9 mouse cellular contexts compared by ENCODE assay signal in the genomic region with DNA sequence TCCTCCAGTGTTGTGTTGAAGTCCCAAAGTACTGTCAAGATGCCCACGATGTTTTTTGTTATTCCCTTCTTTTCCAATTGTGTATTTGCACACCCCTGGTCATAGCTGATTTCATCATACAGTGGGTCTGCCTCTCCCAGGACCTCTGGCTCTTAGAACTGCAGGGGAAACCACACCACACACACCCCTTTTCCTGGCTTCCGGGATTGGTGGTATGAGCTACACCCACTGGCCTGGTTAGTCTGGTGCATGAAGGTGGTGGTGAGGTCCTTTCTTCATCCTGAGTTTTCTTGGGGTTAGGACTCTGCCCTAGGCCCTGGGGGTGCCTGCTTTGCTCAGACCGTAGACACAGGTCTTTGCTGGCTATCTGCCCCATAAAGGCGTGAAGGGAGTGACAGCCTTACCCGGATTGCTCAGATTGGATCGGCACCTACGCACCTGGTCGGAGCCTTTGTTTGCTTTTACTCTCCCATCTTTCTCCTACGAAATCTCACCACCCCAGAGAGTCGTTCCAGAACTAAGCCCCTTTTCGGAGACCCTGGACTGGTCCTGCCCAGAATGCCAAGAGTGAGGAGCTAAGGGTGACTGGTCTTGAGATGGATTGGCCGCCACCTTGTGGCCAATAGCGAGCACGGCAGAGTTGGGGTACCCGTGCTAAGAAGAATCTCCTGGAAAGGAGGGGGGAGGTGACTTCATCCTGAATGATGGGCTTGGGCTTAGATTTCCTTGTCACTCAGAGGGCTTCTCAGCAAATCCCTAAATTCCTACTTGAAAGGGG. TPM values are rescaled to one million over a fixed set of nuclear protein-coding genes. Genes with fewer than 3 reads are reported as not detected.
DNase-seq lines count a peak whose midpoint lies in the region; ATAC-seq and TF ChIP-seq lines count a peak whose summit lies in the region.
"Had no signal": no experiment of that assay in that cellular context is flagged by ENCODE, and none has a peak within 500 bp of the region (broad histone marks: within the 10 kb centered on the region; RNA-seq: fewer than 3 reads in every experiment).

No protein-coding gene starts in this region.

- no peak for TF ChIP-seq POLR2A in CH12.LX (IDR thresholded peaks at IDR 0.05; ENCODE audit: low read depth, low read length)

- peak; percentile 44 to 73 for DNase-seq in heart, adult 18-20 months
- DNase-seq in heart, embryonic 10.5 days (ENCODE audit: low spot score): no peak
- DNase-seq in CH12.LX (ENCODE audit: extremely low read depth): peak; percentile 52
- DNase-seq in c-Kit-positive CD71-positive TER-119-negative erythroid progenitor cells, embryonic 14.5 days (ENCODE audit: low read depth): peak; percentile 24
- DNase-seq in forebrain, postnatal 0 days: peak; percentile 87
- DNase-seq in kidney, postnatal 0 days (ENCODE audit: low spot score): peak; percentile 87
- peak; percentile 19 to 54 for DNase-seq in spleen, postnatal 10 days (ENCODE audit: low spot score in 2 of 2)

- in situ Hi-C loops in CH12.LX (cut with MboI; ENCODE audit: low pct_ligation_motif_present, low pct_unique_long_range_greater_than_20kb, low sequenced_read_pairs): loop anchor here (5.0 to 25.0 kb wide), 2 partner anchors 37 to 423 kb away; a partner anchor contains a TSS

- H3K4me2 ChIP-seq in CH12.LX (ENCODE audit: insufficient read depth, low read depth, poor library complexity, severe bottlenecking): no peak overlapping the region
- no peak overlapping the region for H3K4me2 ChIP-seq in forebrain, postnatal 0 days (ENCODE audit: low read depth)
- peak overlapping the region; percentile 19; the same call in 1 of the 2 replicates for H3K4me2 ChIP-seq in kidney, postnatal 0 days (ENCODE audit: low read length)
- peak overlapping the region; percentile 17; the same call in 1 of the 2 replicates for H3K4me2 ChIP-seq in lung, embryonic 16.5 days (ENCODE audit: low read depth, low read length)
- H3K4me2 ChIP-seq: lung, embryonic 15.5 days had no signal

- TF ChIP-seq RAD21 in CH12.LX (IDR thresholded peaks at IDR 0.05; ENCODE audit: low read depth, low read length): peak; percentile 68

- dilution Hi-C loops in CH12.LX (cut with MboI; ENCODE audit: extremely low pct_ligation_motif_present, extremely low pct_unique_long_range_greater_than_20kb, low sequenced_read_pairs): no loop called here

- H3K36me3 ChIP-seq in heart, embryonic 10.5 days: no peaks in the 10 kb centered on the region
- no peaks in the 10 kb centered on the region for H3K36me3 ChIP-seq in CH12.LX (replicated peaks in 1 of 2; ENCODE audit: control insufficient read depth in 1 of 2, insufficient read depth in 1 of 2, low read length in 1 of 2)
- no peaks in the 10 kb centered on the region for H3K36me3 ChIP-seq in forebrain, postnatal 0 days (ENCODE audit: insufficient read depth)
- no peaks in the 10 kb centered on the region for H3K36me3 ChIP-seq in kidney, postnatal 0 days (ENCODE audit: insufficient read depth, low read length)
- H3K36me3 ChIP-seq in lung, embryonic 16.5 days (ENCODE audit: control insufficient read depth, insufficient read depth, low read length): no peaks in the 10 kb centered on the region
- H3K36me3 ChIP-seq: lung, embryonic 15.5 days had no signal

- peaks cover 19% of the 10 kb centered on the region for H3K4me1 ChIP-seq in heart, embryonic 10.5 days
- H3K4me1 ChIP-seq in CH12.LX (ENCODE audit: control insufficient read depth in 1 of 2, insufficient read depth in 2 of 2): peaks cover 6 to 28% of the 10 kb centered on the region in 2 experiments; a peak in 3 of 4 replicates
- H3K4me1 ChIP-seq in forebrain, postnatal 0 days (ENCODE audit: insufficient read depth): peaks cover 41% of the 10 kb centered on the region
- H3K4me1 ChIP-seq in kidney, postnatal 0 days (replicated peaks; ENCODE audit: insufficient read depth, low read length): peaks cover 6% of the 10 kb centered on the region; the same call in 1 of the 2 replicates
- H3K4me1 ChIP-seq in lung, embryonic 16.5 days (replicated peaks; ENCODE audit: control insufficient read depth, insufficient read depth, low read length): no peaks in the 10 kb centered on the region; the same call in 1 of the 2 replicates

- no peaks in the 10 kb centered on the region for H3K79me2 ChIP-seq in CH12.LX (replicated peaks; ENCODE audit: control insufficient read depth, extremely low read depth, insufficient read depth, poor library complexity, severe bottlenecking)

- H3K9me3 ChIP-seq in heart, embryonic 10.5 days: no peaks in the 10 kb centered on the region
- H3K9me3 ChIP-seq in CH12.LX (replicated peaks; ENCODE audit: low read length): no peaks in the 10 kb centered on the region
- H3K9me3 ChIP-seq in forebrain, postnatal 0 days (ENCODE audit: low read length): no peaks in the 10 kb centered on the region
- no peaks in the 10 kb centered on the region for H3K9me3 ChIP-seq in kidney, postnatal 0 days (replicated peaks; ENCODE audit: low read length)
- no peaks in the 10 kb centered on the region for H3K9me3 ChIP-seq in lung, embryonic 16.5 days (ENCODE audit: control insufficient read depth, low read length)
- H3K9me3 ChIP-seq: lung, embryonic 15.5 days had no signal

- peak; percentile 44 for ATAC-seq in forebrain, postnatal 0 days
- ATAC-seq in kidney, postnatal 0 days (replicated peaks; ENCODE audit: low FRiP score, low read depth): peak; percentile 41; the same call in 1 of the 2 replicates
- peak; percentile 65 for ATAC-seq in lung, embryonic 16.5 days (ENCODE audit: low read depth)

- TF ChIP-seq EP300 in CH12.LX (IDR thresholded peaks at IDR 0.05; ENCODE audit: low read length): no peak

- WGBS in heart, embryonic 10.5 days: 25% methylated on average over 15 of the region's 15 CpGs
- 28% methylated on average over 15 of the region's 15 CpGs for WGBS in forebrain, postnatal 0 days
- WGBS in kidney, postnatal 0 days: 24% methylated on average over 15 of the region's 15 CpGs
- WGBS in lung, embryonic 16.5 days: 26% methylated on average over 15 of the region's 15 CpGs

- H3K27me3 ChIP-seq in heart, embryonic 10.5 days (ENCODE audit: insufficient read depth, poor library complexity, severe bottlenecking): peaks cover 95% of the 10 kb centered on the region
- peaks cover 48% of the 10 kb centered on the region for H3K27me3 ChIP-seq in CH12.LX (replicated peaks)
- no peaks in the 10 kb centered on the region for H3K27me3 ChIP-seq in forebrain, postnatal 0 days (ENCODE audit: insufficient read depth, low read length)
- H3K27me3 ChIP-seq in kidney, postnatal 0 days (ENCODE audit: insufficient read depth, low read length): peaks cover 31% of the 10 kb centered on the region
- H3K27me3 ChIP-seq in lung, embryonic 16.5 days (ENCODE audit: control insufficient read depth, insufficient read depth, low read depth, low read length): peaks cover 47% of the 10 kb centered on the region

- H3K4me3 ChIP-seq in heart, embryonic 10.5 days: no peak overlapping the region; the same call in 1 of the 2 replicates
- no peak overlapping the region for H3K4me3 ChIP-seq in CH12.LX (replicated peaks in 1 of 3; ENCODE audit: low read depth in 2 of 3, low read length in 2 of 3, poor library complexity in 1 of 3)
- H3K4me3 ChIP-seq in forebrain, postnatal 0 days (ENCODE audit: low read depth, low read length): no peak overlapping the region
- H3K4me3 ChIP-seq in kidney, postnatal 0 days (replicated peaks; ENCODE audit: low read depth, low read length): no peak overlapping the region
- H3K4me3 ChIP-seq in lung, embryonic 16.5 days (ENCODE audit: low read length): no peak overlapping the region
- H3K4me3 ChIP-seq: lung, embryonic 15.5 days had no signal

- no peak overlapping the region for H3K27ac ChIP-seq in heart, embryonic 10.5 days
- H3K27ac ChIP-seq in CH12.LX (ENCODE audit: insufficient read depth, low read depth): no peak overlapping the region
- H3K27ac ChIP-seq in forebrain, postnatal 0 days (ENCODE audit: low read depth, low read length): no peak overlapping the region
- no peak overlapping the region for H3K27ac ChIP-seq in kidney, postnatal 0 days
- no peak overlapping the region for H3K27ac ChIP-seq in lung, embryonic 16.5 days (ENCODE audit: low read length)
- H3K27ac ChIP-seq: lung, embryonic 15.5 days had no signal

- TF ChIP-seq CTCF in CH12.LX (conservative IDR thresholded peaks at IDR 0.05 in 1 of 2, IDR thresholded peaks at IDR 0.05 in 1 of 2; ENCODE audit: low read depth in 2 of 2, low read length in 2 of 2): peak; percentile 79 to 92
- TF ChIP-seq CTCF in forebrain, postnatal 0 days (IDR thresholded peaks at IDR 0.05; ENCODE audit: low read depth): peak; percentile 89
- peak; percentile 81 for TF ChIP-seq CTCF in kidney, postnatal 0 days (IDR thresholded peaks at IDR 0.05; ENCODE audit: low read depth)

- H3K9ac ChIP-seq in CH12.LX (ENCODE audit: insufficient read depth, low read depth): no peak overlapping the region
- H3K9ac ChIP-seq in forebrain, postnatal 0 days: no peak overlapping the region
- no peak overlapping the region for H3K9ac ChIP-seq in kidney, postnatal 0 days (ENCODE audit: low read depth, low read length)
- H3K9ac ChIP-seq in lung, embryonic 16.5 days (ENCODE audit: low read length): no peak overlapping the region
- H3K9ac ChIP-seq: lung, embryonic 15.5 days had no signal

TF ChIP-seq in CH12.LX, 34 proteins besides CTCF, POLR2A, EP300 and RAD21:
- TF ChIP-seq MAFK (IDR thresholded peaks at IDR 0.05; ENCODE audit: insufficient replicate concordance, low read length) (no peak), SMC3 (IDR thresholded peaks at IDR 0.05; ENCODE audit: low read depth, low read length) (peak; percentile 85), CHD1 (IDR thresholded peaks at IDR 0.05; ENCODE audit: low read depth, low read length) (no peak), NELFE (IDR thresholded peaks at IDR 0.05; ENCODE audit: low read depth, low read length) (peak; percentile 43; the same call in 1 of the 2 replicates), ZKSCAN1 (IDR thresholded peaks at IDR 0.05; ENCODE audit: borderline replicate concordance, low read depth, low read length) (no peak), GABPA (IDR thresholded peaks at IDR 0.05; ENCODE audit: insufficient replicate concordance, low read depth, low read length) (no peak)
TF ChIP-seq in CH12.LX: peak in this region for 2.

RNA-seq across cellular contexts. Expression of a gene that starts 17.7 kb away (rescaled TPM):
- 100 to 1,000 TPM; 105 to 119 TPM for total RNA-seq in heart, adult 18-20 months (2021)
- 34.2 and 39.2 TPM in 2 replicates for polyA plus RNA-seq in heart, embryonic 10.5 days (2016; fragmentation: Nextera tagmentation; extraction: Ambion mirVana)
- total RNA-seq in CH12.LX (2012; rRNA removed): 2.7 and 8.5 TPM in 2 replicates
- 3.6 and 4.5 TPM in 2 replicates for total RNA-seq in CH12.LX (2014; rRNA removed)
- polyA plus RNA-seq in CH12.LX (2012; ENCODE audit: insufficient read length, low read depth): 7.6 and 9.7 TPM in 2 replicates
- 42.6 and 47.1 TPM in 2 replicates for total RNA-seq in forebrain, postnatal 0 days (2014; rRNA removed)
- 33.5 and 36.9 TPM in 2 replicates for polyA plus RNA-seq in forebrain, postnatal 0 days (2015; fragmentation: Nextera tagmentation; extraction: Ambion mirVana)
- polyA plus RNA-seq in kidney, postnatal 0 days (2015; fragmentation: Nextera tagmentation; extraction: Ambion mirVana): 55.2 and 57.5 TPM in 2 replicates
- polyA plus RNA-seq in lung, embryonic 16.5 days (2015; fragmentation: Nextera tagmentation; extraction: Ambion mirVana): 61.7 and 68.5 TPM in 2 replicates

Comparison
In these comparisons a context has a peak if more than half of its experiments do, and no peak if none do; other contexts are left out.
1. H3K4me2 ChIP-seq: peak in kidney, postnatal 0 days (single experiment) and lung, embryonic 16.5 days (single experiment); none in CH12.LX (single experiment) and forebrain, postnatal 0 days (single experiment).
2. Peak in every context shown above with its lines, with median percentiles within 50 percentile points of each other: CTCF ChIP-seq and ATAC-seq.